ENCODE assay signal across 28 mouse cellular contexts in the genomic region with DNA sequence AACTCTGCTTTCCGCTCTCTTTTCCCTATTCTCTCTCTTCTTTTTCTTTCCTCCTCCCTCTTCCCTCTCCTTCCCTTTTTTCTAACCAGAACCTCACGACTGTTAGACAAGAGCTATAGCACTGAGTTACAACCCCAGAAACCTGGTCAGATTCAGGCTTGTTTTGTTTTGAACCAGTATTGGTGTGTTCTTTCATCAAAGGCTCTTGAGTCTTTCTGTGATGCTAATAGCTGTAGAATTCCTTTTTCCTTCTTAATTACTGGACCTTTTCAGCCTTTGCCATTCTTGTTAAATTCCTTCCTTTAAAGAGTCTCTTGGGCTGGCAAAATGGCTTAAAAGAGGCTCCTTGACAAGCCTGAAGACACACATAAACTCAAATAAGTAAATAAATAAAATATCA. TPM values are rescaled to one million over a fixed set of nuclear protein-coding genes. Genes with fewer than 3 reads are reported as not detected.
DNase-seq lines count a peak whose midpoint lies in the region; ATAC-seq and TF ChIP-seq lines count a peak whose summit lies in the region.
"Had no signal": no experiment of that assay in that cellular context is flagged by ENCODE, and none has a peak within 500 bp of the region (broad histone marks: within the 10 kb centered on the region; RNA-seq: fewer than 3 reads in every experiment).

No protein-coding gene starts in this region.

- no peaks in the 10 kb centered on the region for H3K27me3 ChIP-seq in hindbrain, embryonic 11.5 days (ENCODE audit: control insufficient read depth, insufficient read depth, low read length)
- H3K27me3 ChIP-seq in hindbrain, postnatal 0 days (ENCODE audit: insufficient read depth, low read length), result no peaks in the 10 kb centered on the region
- H3K27me3 ChIP-seq in midbrain, embryonic 13.5 days, result no peaks in the 10 kb centered on the region
- H3K27me3 ChIP-seq: CH12.LX; forebrain, embryonic 15.5 days; heart, embryonic 12.5 days; hindbrain, embryonic 15.5 days; limb, embryonic 13.5 days; liver, embryonic 12.5 days; stomach, embryonic 15.5 days had no signal

- no peak overlapping the region for H3K4me3 ChIP-seq in hindbrain, embryonic 11.5 days (ENCODE audit: low read depth, low read length)
- H3K4me3 ChIP-seq in hindbrain, postnatal 0 days (ENCODE audit: low read length), result no peak overlapping the region
- no peak overlapping the region for H3K4me3 ChIP-seq in midbrain, embryonic 13.5 days (replicated peaks)
- H3K4me3 ChIP-seq in left cerebral cortex, adult 2 months, result no peak overlapping the region
- H3K4me3 ChIP-seq: forebrain, embryonic 15.5 days; heart, embryonic 12.5 days; hindbrain, embryonic 15.5 days; limb, embryonic 13.5 days; liver, embryonic 12.5 days; stomach, embryonic 15.5 days had no signal

- peak overlapping the region; percentile 60 for H3K27ac ChIP-seq in hindbrain, embryonic 11.5 days (ENCODE audit: low read depth, low read length)
- H3K27ac ChIP-seq in hindbrain, postnatal 0 days, result no peak overlapping the region
- peak overlapping the region; percentile 72 for H3K27ac ChIP-seq in midbrain, embryonic 13.5 days
- H3K27ac ChIP-seq in left cerebral cortex, adult 2 months, result no peak overlapping the region
- H3K27ac ChIP-seq: forebrain, embryonic 15.5 days; hindbrain, embryonic 15.5 days; limb, embryonic 13.5 days; liver, embryonic 12.5 days; stomach, embryonic 15.5 days had no signal

- DNase-seq in hindbrain, embryonic 11.5 days (ENCODE audit: low spot score), result no peak
- no peak for DNase-seq in hindbrain, postnatal 0 days (ENCODE audit: low spot score)
- DNase-seq in ES-CJ7 (ENCODE audit: low read depth, low spot score) (peak; percentile 68), ZHBTc4 (ENCODE audit: low read depth, low spot score) (peak; percentile 68)
- no peak for DNase-seq in thymus, postnatal 4 days
- no peak for DNase-seq in left cerebral cortex, adult 2 months (ENCODE audit: extremely low spot score in 1 of 2, low spot score in 2 of 2)
- DNase-seq: adrenal gland, postnatal 36 days; B cell, adult 2 months; cerebellum, adult 11 months; cerebellum, postnatal 14 days; gastrocnemius, postnatal 10 days; heart, adult 11 months; heart, postnatal 10 days; kidney, adult 9 months; kidney, postnatal 14 days; lung, adult 18-20 months; lung, postnatal 10 days; right cerebral cortex, postnatal 4 days; thymus, postnatal 25 days had no signal

- no peak overlapping the region for H3K4me2 ChIP-seq in hindbrain, embryonic 11.5 days (replicated peaks; ENCODE audit: low read depth, low read length)
- H3K4me2 ChIP-seq in hindbrain, postnatal 0 days (ENCODE audit: low read depth, low read length), result no peak overlapping the region
- H3K4me2 ChIP-seq in midbrain, embryonic 13.5 days (replicated peaks), result no peak overlapping the region
- H3K4me2 ChIP-seq: forebrain, embryonic 15.5 days; heart, embryonic 12.5 days; hindbrain, embryonic 15.5 days; limb, embryonic 13.5 days; liver, embryonic 12.5 days; stomach, embryonic 15.5 days had no signal

- intact Hi-C loops in left cerebral cortex, adult 2 months (cut with DNase I), result no loop called here

- peaks cover 6% of the 10 kb centered on the region for H3K4me1 ChIP-seq in hindbrain, embryonic 11.5 days (replicated peaks; ENCODE audit: control insufficient read depth, insufficient read depth, low read length)
- no peaks in the 10 kb centered on the region for H3K4me1 ChIP-seq in hindbrain, postnatal 0 days (ENCODE audit: insufficient read depth, low read length)
- H3K4me1 ChIP-seq in midbrain, embryonic 13.5 days (replicated peaks), result peaks cover 43% of the 10 kb centered on the region
- H3K4me1 ChIP-seq: heart, embryonic 12.5 days; limb, embryonic 13.5 days; liver, embryonic 12.5 days; stomach, embryonic 15.5 days had no signal

- H3K9ac ChIP-seq in hindbrain, embryonic 11.5 days (ENCODE audit: low read depth, low read length), result no peak overlapping the region
- no peak overlapping the region for H3K9ac ChIP-seq in hindbrain, postnatal 0 days (replicated peaks; ENCODE audit: low read length)
- no peak overlapping the region for H3K9ac ChIP-seq in midbrain, embryonic 13.5 days (replicated peaks)
- H3K9ac ChIP-seq: forebrain, embryonic 15.5 days; heart, embryonic 12.5 days; hindbrain, embryonic 15.5 days; limb, embryonic 13.5 days; liver, embryonic 12.5 days; stomach, embryonic 15.5 days had no signal

- TF ChIP-seq CTCF in hindbrain, postnatal 0 days (IDR thresholded peaks at IDR 0.05; ENCODE audit: low read depth), result no peak
- no peak for TF ChIP-seq CTCF in left cerebral cortex, adult 2 months (IDR thresholded peaks at IDR 0.05)

- 40% methylated on average over 2 of the region's 2 CpGs for WGBS in hindbrain, embryonic 11.5 days
- WGBS in hindbrain, postnatal 0 days, result 42% methylated on average over 2 of the region's 2 CpGs
- 26% methylated on average over 2 of the region's 2 CpGs for WGBS in midbrain, embryonic 13.5 days

- ATAC-seq in hindbrain, embryonic 11.5 days (ENCODE audit: low FRiP score), result no peak
- no peak for ATAC-seq in hindbrain, postnatal 0 days
- no peak for ATAC-seq in midbrain, embryonic 13.5 days
- ATAC-seq: forebrain, embryonic 15.5 days; intestine, embryonic 16.5 days; liver, embryonic 12.5 days had no signal

- H3K36me3 ChIP-seq in hindbrain, embryonic 11.5 days (ENCODE audit: control insufficient read depth, insufficient read depth, low read length), result no peaks in the 10 kb centered on the region
- no peaks in the 10 kb centered on the region for H3K36me3 ChIP-seq in hindbrain, postnatal 0 days (ENCODE audit: insufficient read depth, low read length)
- H3K36me3 ChIP-seq in midbrain, embryonic 13.5 days, result no peaks in the 10 kb centered on the region
- H3K36me3 ChIP-seq: forebrain, embryonic 15.5 days; heart, embryonic 12.5 days; hindbrain, embryonic 15.5 days; limb, embryonic 13.5 days; liver, embryonic 12.5 days; stomach, embryonic 15.5 days had no signal

- H3K9me3 ChIP-seq in hindbrain, embryonic 11.5 days (ENCODE audit: control insufficient read depth, low read length), result no peaks in the 10 kb centered on the region
- no peaks in the 10 kb centered on the region for H3K9me3 ChIP-seq in hindbrain, postnatal 0 days (ENCODE audit: low read length)
- H3K9me3 ChIP-seq in midbrain, embryonic 13.5 days, result no peaks in the 10 kb centered on the region
- H3K9me3 ChIP-seq: forebrain, embryonic 15.5 days; heart, embryonic 12.5 days; hindbrain, embryonic 15.5 days; limb, embryonic 13.5 days; liver, embryonic 12.5 days; stomach, embryonic 15.5 days had no signal

RNA-seq across cellular contexts. Expression of a gene that starts 14.8 kb away (rescaled TPM):
- 88.8 and 104 TPM in 2 replicates for polyA plus RNA-seq in hindbrain, embryonic 11.5 days (2014; fragmentation: Nextera tagmentation; extraction: Ambion mirVana)
- 125 and 137 TPM in 2 replicates for total RNA-seq in hindbrain, postnatal 0 days (2014; rRNA removed)
- polyA plus RNA-seq in hindbrain, postnatal 0 days (2015; fragmentation: Nextera tagmentation; extraction: Ambion mirVana), result 111 and 114 TPM in 2 replicates
- polyA plus RNA-seq in midbrain, embryonic 13.5 days (2015; fragmentation: Nextera tagmentation; extraction: Ambion mirVana), result 145 and 152 TPM in 2 replicates
- 100 to 1,000 TPM; 414 to 463 TPM for total RNA-seq in left cerebral cortex, adult 2 months (2021)

Comparison
In these comparisons a context has a peak if more than half of its experiments do, and no peak if none do; other contexts are left out.
1. H3K27ac ChIP-seq: peak in hindbrain, embryonic 11.5 days (single experiment) and midbrain, embryonic 13.5 days (single experiment); none in hindbrain, postnatal 0 days (single experiment) and left cerebral cortex, adult 2 months (single experiment).
2. DNase-seq: peak in ES-CJ7 (single experiment) and ZHBTc4 (single experiment); none in hindbrain, embryonic 11.5 days (single experiment), hindbrain, postnatal 0 days (single experiment), thymus, postnatal 4 days (single experiment) and left cerebral cortex, adult 2 months (0 of 2).